Mouse (Mus musculus): ENCODE measurements around the gene Cdc42bpa. TPM values are rescaled to one million over a fixed set of nuclear protein-coding genes. Genes with fewer than 3 reads are reported as not detected.

The Cdc42bpa gene
- polyA plus RNA-seq (2014; fragmentation: Nextera tagmentation; extraction: Ambion mirVana), result 29.5 and 31.8 TPM in 2 replicates

GRCm38 (mm10) chr1:179959721-179960542, at the start of gene Cdc42bpa:
Gene Cdc42bpa, plus strand, starts transcription at chr1:179960472.
- no peaks in the 10 kb centered on the region for H3K9me3 ChIP-seq (ENCODE audit: control insufficient read depth, low read length)
- peak within 1 kb of the TSS; percentile 96 for H3K27ac ChIP-seq (replicated peaks; ENCODE audit: low read depth, low read length)
- peak within 1 kb of the TSS; percentile 65 for H3K4me3 ChIP-seq (replicated peaks; ENCODE audit: low read depth, low read length)
- H3K4me1 ChIP-seq (ENCODE audit: control insufficient read depth, insufficient read depth, low read length), result peaks cover 32% of the 10 kb centered on the region
- under 1% methylated on average over 99 of the region's 128 CpGs for WGBS
- H3K27me3 ChIP-seq (ENCODE audit: control insufficient read depth, insufficient read depth, low read length), result no peaks in the 10 kb centered on the region
- H3K4me2 ChIP-seq (ENCODE audit: low read length), result peak within 1 kb of the TSS; percentile 92
- DNase-seq (peak; percentile 95), ATAC-seq (ENCODE audit: low FRiP score, low TSS enrichment) (peak; percentile 96)
- H3K36me3 ChIP-seq (ENCODE audit: control insufficient read depth, insufficient read depth, low read length), result no peaks in the 10 kb centered on the region
- H3K9ac ChIP-seq (replicated peaks; ENCODE audit: low read length), result peak within 1 kb of the TSS; percentile 96

GRCm38 (mm10) chr1:179913471-179913870, 46.8 kb upstream of the Cdc42bpa start:
- DNase-seq, result no peak
- ATAC-seq (ENCODE audit: low FRiP score, low TSS enrichment), result no peak
- no peak overlapping the region for H3K9ac ChIP-seq (replicated peaks; ENCODE audit: low read length)
- 89% methylated on average over 4 of the region's 4 CpGs for WGBS
- H3K27me3 ChIP-seq (ENCODE audit: control insufficient read depth, insufficient read depth, low read length), result no peaks in the 10 kb centered on the region
- no peak overlapping the region for H3K27ac ChIP-seq (replicated peaks; ENCODE audit: low read depth, low read length)
- H3K4me2 ChIP-seq (ENCODE audit: low read length), result no peak overlapping the region
- H3K9me3 ChIP-seq (ENCODE audit: control insufficient read depth, low read length), result no peaks in the 10 kb centered on the region
- no peaks in the 10 kb centered on the region for H3K4me1 ChIP-seq (ENCODE audit: control insufficient read depth, insufficient read depth, low read length)
- H3K36me3 ChIP-seq (ENCODE audit: control insufficient read depth, insufficient read depth, low read length), result no peaks in the 10 kb centered on the region
- H3K4me3 ChIP-seq (replicated peaks; ENCODE audit: low read depth, low read length), result no peak overlapping the region

GRCm38 (mm10) chr1:179917036-179917435, 43.2 kb upstream of the Cdc42bpa start:
- WGBS, result 48% methylated on average over 4 of the region's 4 CpGs
- H3K27ac ChIP-seq (replicated peaks; ENCODE audit: low read depth, low read length), result no peak overlapping the region
- ATAC-seq (ENCODE audit: low FRiP score, low TSS enrichment) (no peak), DNase-seq (no peak)
- no peak overlapping the region for H3K4me3 ChIP-seq (replicated peaks; ENCODE audit: low read depth, low read length)
- no peaks in the 10 kb centered on the region for H3K9me3 ChIP-seq (ENCODE audit: control insufficient read depth, low read length)
- H3K36me3 ChIP-seq (ENCODE audit: control insufficient read depth, insufficient read depth, low read length), result no peaks in the 10 kb centered on the region
- H3K27me3 ChIP-seq (ENCODE audit: control insufficient read depth, insufficient read depth, low read length), result no peaks in the 10 kb centered on the region
- H3K4me2 ChIP-seq (ENCODE audit: low read length), result no peak overlapping the region
- H3K9ac ChIP-seq (replicated peaks; ENCODE audit: low read length), result no peak overlapping the region
- no peaks in the 10 kb centered on the region for H3K4me1 ChIP-seq (ENCODE audit: control insufficient read depth, insufficient read depth, low read length)

GRCm38 (mm10) chr1:179917481-179917880, 42.8 kb upstream of the Cdc42bpa start:
- Histone ChIP-seq H3K9ac (replicated peaks; ENCODE audit: low read length) (no peak overlapping the region), H3K9me3 (ENCODE audit: control insufficient read depth, low read length) (no peaks in the 10 kb centered on the region), H3K4me3 (replicated peaks; ENCODE audit: low read depth, low read length) (no peak overlapping the region), H3K27me3 (ENCODE audit: control insufficient read depth, insufficient read depth, low read length) (no peaks in the 10 kb centered on the region), H3K4me1 (ENCODE audit: control insufficient read depth, insufficient read depth, low read length) (no peaks in the 10 kb centered on the region), H3K4me2 (ENCODE audit: low read length) (no peak overlapping the region), H3K27ac (replicated peaks; ENCODE audit: low read depth, low read length) (no peak overlapping the region), H3K36me3 (ENCODE audit: control insufficient read depth, insufficient read depth, low read length) (no peaks in the 10 kb centered on the region)
- WGBS, result 82% methylated on average over 11 of the region's 11 CpGs
- DNase-seq, result no peak
- no peak for ATAC-seq (ENCODE audit: low FRiP score, low TSS enrichment)

DNA sequence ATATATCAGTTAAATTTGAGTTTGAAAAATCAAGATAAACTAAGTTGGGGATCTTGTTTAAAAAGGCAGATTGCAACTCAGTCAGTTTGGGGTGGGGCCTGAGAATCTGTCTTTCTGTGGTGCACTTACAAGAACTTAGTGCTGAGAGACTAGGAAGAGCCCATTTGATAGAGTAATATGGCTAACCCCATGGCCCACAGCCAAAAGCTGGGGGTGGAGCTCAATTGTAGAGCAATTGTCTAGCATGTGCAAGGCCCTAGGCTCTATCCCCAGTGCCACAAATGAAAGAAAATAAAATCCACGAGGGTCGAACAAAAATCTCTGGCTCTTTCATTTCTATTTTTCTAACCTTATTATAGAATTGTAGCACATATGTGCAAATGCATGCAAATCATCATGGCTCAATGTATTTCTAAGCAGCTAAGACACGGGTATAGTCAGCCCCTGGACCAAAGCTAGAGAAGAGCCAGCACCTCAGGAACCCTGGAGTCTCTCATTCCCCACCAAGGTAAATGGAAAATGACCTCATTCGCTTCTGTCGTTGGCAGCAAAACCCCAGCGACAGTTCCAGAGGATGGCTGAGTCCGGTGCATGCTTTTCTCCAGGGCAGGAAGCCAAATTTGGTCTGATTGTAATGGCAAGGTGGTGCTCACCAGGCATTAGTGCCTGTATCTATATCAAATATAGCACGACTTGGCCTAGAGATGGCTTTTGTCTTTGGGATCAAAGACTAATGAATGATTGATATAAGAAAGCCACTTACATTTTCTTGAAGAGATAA, 40.4 kb upstream of the Cdc42bpa start:
- H3K9me3 ChIP-seq (ENCODE audit: control insufficient read depth, low read length), result no peaks in the 10 kb centered on the region
- no peak overlapping the region for H3K27ac ChIP-seq (replicated peaks; ENCODE audit: low read depth, low read length)
- WGBS, result 84% methylated on average over 8 of the region's 8 CpGs
- DNase-seq (no peak), ATAC-seq (ENCODE audit: low FRiP score, low TSS enrichment) (no peak)
- H3K36me3 ChIP-seq (ENCODE audit: control insufficient read depth, insufficient read depth, low read length), result no peaks in the 10 kb centered on the region
- H3K4me1 ChIP-seq (ENCODE audit: control insufficient read depth, insufficient read depth, low read length), result no peaks in the 10 kb centered on the region
- H3K4me3 ChIP-seq (replicated peaks; ENCODE audit: low read depth, low read length), result no peak overlapping the region
- no peak overlapping the region for H3K4me2 ChIP-seq (ENCODE audit: low read length)
- H3K9ac ChIP-seq (replicated peaks; ENCODE audit: low read length), result no peak overlapping the region
- no peaks in the 10 kb centered on the region for H3K27me3 ChIP-seq (ENCODE audit: control insufficient read depth, insufficient read depth, low read length)

GRCm38 (mm10) chr1:179923661-179924405, 36.4 kb upstream of the Cdc42bpa start:
- H3K27ac ChIP-seq (replicated peaks; ENCODE audit: low read depth, low read length), result no peak overlapping the region
- no peak for ATAC-seq (ENCODE audit: low FRiP score, low TSS enrichment)
- H3K9ac ChIP-seq (replicated peaks; ENCODE audit: low read length), result no peak overlapping the region
- DNase-seq, result no peak
- no peaks in the 10 kb centered on the region for H3K9me3 ChIP-seq (ENCODE audit: control insufficient read depth, low read length)
- no peaks in the 10 kb centered on the region for H3K27me3 ChIP-seq (ENCODE audit: control insufficient read depth, insufficient read depth, low read length)
- no peak overlapping the region for H3K4me2 ChIP-seq (ENCODE audit: low read length)
- H3K4me1 ChIP-seq (ENCODE audit: control insufficient read depth, insufficient read depth, low read length), result no peaks in the 10 kb centered on the region
- WGBS, result 53% methylated on average over 10 of the region's 10 CpGs
- H3K36me3 ChIP-seq (ENCODE audit: control insufficient read depth, insufficient read depth, low read length), result no peaks in the 10 kb centered on the region
- H3K4me3 ChIP-seq (replicated peaks; ENCODE audit: low read depth, low read length), result no peak overlapping the region

DNA sequence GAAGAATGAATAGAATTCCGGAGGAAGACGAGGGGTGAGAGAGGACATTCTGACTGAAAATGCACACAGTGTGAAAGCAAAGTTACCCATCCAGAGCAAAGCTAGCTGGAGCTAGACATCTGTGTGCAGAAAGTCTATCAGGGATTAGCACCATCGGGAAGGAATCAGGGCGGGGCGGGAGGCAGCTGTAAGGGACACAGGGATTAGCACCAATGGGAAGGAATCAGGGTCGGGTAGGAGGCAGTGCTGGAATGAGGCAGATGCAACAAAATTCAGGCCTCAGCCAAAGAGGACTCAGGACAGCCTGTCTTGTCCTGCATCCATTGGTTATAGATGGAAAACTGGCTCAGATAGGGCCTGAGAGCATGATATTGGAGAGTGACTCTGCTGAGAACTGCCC, 34.0 kb upstream of the Cdc42bpa start:
- H3K9me3 ChIP-seq (ENCODE audit: control insufficient read depth, low read length), result no peaks in the 10 kb centered on the region
- ATAC-seq (ENCODE audit: low FRiP score, low TSS enrichment), result no peak
- H3K9ac ChIP-seq (replicated peaks; ENCODE audit: low read length), result no peak overlapping the region
- DNase-seq, result no peak
- H3K4me3 ChIP-seq (replicated peaks; ENCODE audit: low read depth, low read length), result no peak overlapping the region
- no peaks in the 10 kb centered on the region for H3K36me3 ChIP-seq (ENCODE audit: control insufficient read depth, insufficient read depth, low read length)
- 44% methylated on average over 6 of the region's 6 CpGs for WGBS
- H3K4me2 ChIP-seq (ENCODE audit: low read length), result no peak overlapping the region
- no peaks in the 10 kb centered on the region for H3K4me1 ChIP-seq (ENCODE audit: control insufficient read depth, insufficient read depth, low read length)
- H3K27ac ChIP-seq (replicated peaks; ENCODE audit: low read depth, low read length), result no peak overlapping the region
- H3K27me3 ChIP-seq (ENCODE audit: control insufficient read depth, insufficient read depth, low read length), result no peaks in the 10 kb centered on the region

DNA sequence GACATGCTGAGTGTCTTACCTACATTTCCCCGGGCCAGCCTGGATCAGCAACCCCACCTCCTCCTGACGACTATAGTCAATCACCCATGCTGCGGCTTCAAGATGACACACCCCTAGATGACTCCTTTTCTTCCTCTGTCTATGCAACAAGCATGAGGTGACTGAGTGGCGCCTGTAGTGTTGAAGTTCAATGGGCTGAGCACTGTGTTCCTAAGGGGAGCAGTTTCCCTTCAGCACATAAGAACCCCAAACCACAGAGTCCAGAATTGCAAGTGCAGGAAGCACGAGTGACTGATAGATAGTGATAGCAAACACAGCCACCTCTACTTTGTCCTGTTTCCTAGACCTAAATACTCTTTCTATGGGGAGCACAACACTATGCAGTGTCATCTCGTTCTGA, 33.2 kb upstream of the Cdc42bpa start:
- no peaks in the 10 kb centered on the region for H3K4me1 ChIP-seq (ENCODE audit: control insufficient read depth, insufficient read depth, low read length)
- no peak overlapping the region for H3K9ac ChIP-seq (replicated peaks; ENCODE audit: low read length)
- no peaks in the 10 kb centered on the region for H3K9me3 ChIP-seq (ENCODE audit: control insufficient read depth, low read length)
- ATAC-seq (ENCODE audit: low FRiP score, low TSS enrichment), result no peak
- H3K4me3 ChIP-seq (replicated peaks; ENCODE audit: low read depth, low read length), result no peak overlapping the region
- H3K36me3 ChIP-seq (ENCODE audit: control insufficient read depth, insufficient read depth, low read length), result no peaks in the 10 kb centered on the region
- no peak for DNase-seq
- WGBS, result 87% methylated on average over 6 of the region's 6 CpGs
- no peak overlapping the region for H3K4me2 ChIP-seq (ENCODE audit: low read length)
- no peak overlapping the region for H3K27ac ChIP-seq (replicated peaks; ENCODE audit: low read depth, low read length)
- H3K27me3 ChIP-seq (ENCODE audit: control insufficient read depth, insufficient read depth, low read length), result no peaks in the 10 kb centered on the region
